Mouse (Mus musculus) spleen, adult 2 months (tissue): ENCODE results near the gene Fam241a.

ENCODE experiments used
- CTCF ChIP-seq: fragments of 200-500 bp; IDR thresholded peaks from 2 replicates; pipeline ENCODE4 v1.5.1; 2011; ENCODE audit warnings: mild to moderate bottlenecking, inconsistent platforms; ENCODE audit not compliant: insufficient read depth, insufficient read length, insufficient replicate concordance; ENCODE audit errors: extremely low read depth
- POLR2A ChIP-seq: fragments of 200-500 bp; IDR thresholded peaks from 2 replicates; pipeline ENCODE4 v1.6.1; 2011; ENCODE audit warnings: low read depth, low read length, inconsistent platforms

GRCm38 (mm10) chr3:127864242-127864641 is 31.9 kb downstream of the Fam241a start:
- TF ChIP-seq CTCF: no peak
- TF ChIP-seq POLR2A: no peak
